7 mouse cellular contexts compared by ENCODE assay signal in the genomic region with DNA sequence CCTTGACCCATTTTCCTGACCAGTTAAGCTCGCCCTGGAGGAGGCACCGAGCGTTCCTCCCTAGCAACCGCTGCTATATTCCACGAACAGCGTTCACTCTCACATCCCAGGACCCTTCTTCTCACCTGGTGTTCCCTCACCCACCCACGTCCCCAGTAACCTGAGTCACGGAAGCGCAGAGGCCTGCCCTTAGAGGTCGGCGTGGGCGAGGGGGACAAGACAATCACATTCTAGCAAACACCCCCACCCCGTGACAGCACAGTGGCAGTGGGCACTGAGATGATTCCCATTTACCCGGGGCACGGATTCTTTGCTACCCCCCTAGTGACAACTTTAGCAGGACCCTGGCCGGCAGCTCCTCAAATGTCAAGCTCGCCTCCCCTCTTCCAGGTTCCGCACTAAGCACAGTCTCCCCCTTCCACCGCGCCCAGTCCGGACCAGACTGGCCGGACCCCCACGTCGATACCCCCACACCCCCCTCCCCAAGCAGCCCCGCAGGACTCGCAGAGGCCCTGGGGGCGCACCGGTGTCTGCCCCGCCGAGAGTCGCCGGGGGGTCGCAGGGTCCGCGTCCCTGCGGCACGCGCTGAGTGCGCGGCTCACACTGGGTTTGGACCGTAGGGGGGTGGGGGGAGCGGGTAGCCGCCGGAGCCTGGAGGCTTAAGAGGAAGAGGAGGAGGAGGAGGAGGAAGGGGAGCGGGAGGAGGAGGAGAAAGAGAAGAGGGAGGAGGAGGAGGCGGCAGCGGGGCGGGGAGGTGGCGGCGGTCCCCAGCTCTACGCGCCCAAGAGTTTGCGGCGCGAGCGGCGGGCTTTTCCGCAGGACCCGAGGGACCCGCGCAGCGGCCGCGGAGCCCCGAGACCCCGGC. TPM values are rescaled to one million over a fixed set of nuclear protein-coding genes. Genes with fewer than 3 reads are reported as not detected.
DNase-seq lines count a peak whose midpoint lies in the region; ATAC-seq and TF ChIP-seq lines count a peak whose summit lies in the region.

A gene (plus strand): TSS at position 735 of the 865 bp plus-strand sequence.

- TF ChIP-seq POLR2A in lung, adult 2 months (IDR thresholded peaks at IDR 0.05; ENCODE audit: borderline replicate concordance, extremely low read depth, low read depth, low read length) = no peak

- peak; percentile 3 for ATAC-seq in heart, postnatal 0 days (ENCODE audit: insufficient read depth, low read depth)
- peak; percentile 39 for ATAC-seq in midbrain, embryonic 16.5 days

- no peak for TF ChIP-seq EP300 in heart, postnatal 0 days (IDR thresholded peaks at IDR 0.05; ENCODE audit: low read depth)

- no peaks in the 10 kb centered on the region for H3K36me3 ChIP-seq in heart, postnatal 0 days (replicated peaks; ENCODE audit: control insufficient read depth, insufficient read depth, low read length)
- no peaks in the 10 kb centered on the region for H3K36me3 ChIP-seq in midbrain, embryonic 16.5 days (ENCODE audit: control insufficient read depth, insufficient read depth, low read length)

- under 1% methylated on average over 65 of the region's 66 CpGs for WGBS in lung, adult 2 months
- under 1% methylated on average over 46 of the region's 66 CpGs for WGBS in heart, postnatal 0 days
- under 1% methylated on average over 42 of the region's 66 CpGs for WGBS in midbrain, embryonic 16.5 days

- H3K27me3 ChIP-seq in heart, postnatal 0 days (ENCODE audit: control insufficient read depth, insufficient read depth, low read length) = no peaks in the 10 kb centered on the region
- H3K27me3 ChIP-seq in midbrain, embryonic 16.5 days (ENCODE audit: control insufficient read depth, insufficient read depth, low read depth, low read length) = peaks cover 27% of the 10 kb centered on the region

- peak within 1 kb of the TSS; percentile 62 for H3K4me3 ChIP-seq in lung, adult 2 months (replicated peaks; ENCODE audit: extremely low read depth, low read depth, low read length)
- peak within 1 kb of the TSS; percentile 68 for H3K4me3 ChIP-seq in heart, postnatal 0 days (ENCODE audit: low read depth, low read length)
- H3K4me3 ChIP-seq in midbrain, embryonic 16.5 days (ENCODE audit: low read depth, low read length) = peak within 1 kb of the TSS; percentile 78

- no peak for DNase-seq in lung, adult 2 months
- no peak for DNase-seq in lung, postnatal 25 days (ENCODE audit: low spot score)
- DNase-seq in embryo, embryonic 10.5 days (ENCODE audit: low spot score) = peak; percentile 39
- no peak for DNase-seq in heart, postnatal 0 days (ENCODE audit: low spot score)
- no peak for DNase-seq in left cerebral cortex, postnatal 14 days (ENCODE audit: low spot score in 2 of 2)
- peak; percentile 53 for DNase-seq in thymus, postnatal 25 days

- no peak for TF ChIP-seq CTCF in lung, adult 2 months (IDR thresholded peaks at IDR 0.05; ENCODE audit: insufficient read depth, low read length)
- TF ChIP-seq CTCF in heart, postnatal 0 days (IDR thresholded peaks at IDR 0.05; ENCODE audit: low read depth) = no peak

- peak within 1 kb of the TSS; percentile 82 for H3K27ac ChIP-seq in heart, postnatal 0 days (ENCODE audit: low read depth)
- 0 out of 2 replicates have a peak within 1 kb of the TSS, but pooled peaks have one; percentile 17 for H3K27ac ChIP-seq in midbrain, embryonic 16.5 days (ENCODE audit: low read length)

- H3K4me1 ChIP-seq in lung, adult 2 months (ENCODE audit: control insufficient read depth, insufficient read depth, low read length) = 0 out of 2 replicates have a peak, but pooled peaks cover 3% of the 10 kb centered on the region
- peaks cover 24% of the 10 kb centered on the region for H3K4me1 ChIP-seq in heart, postnatal 0 days (ENCODE audit: control insufficient read depth, insufficient read depth)
- H3K4me1 ChIP-seq in midbrain, embryonic 16.5 days (ENCODE audit: control insufficient read depth, insufficient read depth, low read length) = peaks cover 21% of the 10 kb centered on the region

- H3K4me2 ChIP-seq in heart, postnatal 0 days (ENCODE audit: low read depth, low read length) = peak within 1 kb of the TSS; percentile 97
- peak within 1 kb of the TSS; percentile 100 for H3K4me2 ChIP-seq in midbrain, embryonic 16.5 days (ENCODE audit: low read length)

- H3K9me3 ChIP-seq in heart, postnatal 0 days (replicated peaks; ENCODE audit: control insufficient read depth, low read length) = no peaks in the 10 kb centered on the region
- no peaks in the 10 kb centered on the region for H3K9me3 ChIP-seq in midbrain, embryonic 16.5 days (replicated peaks; ENCODE audit: control insufficient read depth, low read length, poor library complexity, severe bottlenecking)

- peak within 1 kb of the TSS; percentile 75 for H3K9ac ChIP-seq in heart, postnatal 0 days (replicated peaks; ENCODE audit: low read depth, low read length)
- peak within 1 kb of the TSS; percentile 78 for H3K9ac ChIP-seq in midbrain, embryonic 16.5 days (ENCODE audit: low read depth, low read length)

- intact Hi-C loops in left cerebral cortex, postnatal 14 days (cut with DNase I) = loop anchor here (5.0 to 10.0 kb wide), 3 partner anchors 96 to 181 kb away; no protein-coding TSS in a partner anchor

RNA-seq across cellular contexts. Expression of the gene that starts here (rescaled TPM):
- polyA plus RNA-seq in lung, adult 2 months (2012; rRNA removed) = 4.0 and 9.6 TPM in 2 replicates
- 3.7 and 6.2 TPM in 2 replicates for total RNA-seq in heart, postnatal 0 days (2014; rRNA removed; ENCODE audit: low replicate concordance)
- 2.9 and 3.5 TPM in 2 replicates for polyA plus RNA-seq in heart, postnatal 0 days (2015; fragmentation: Nextera tagmentation; extraction: Ambion mirVana)
- total RNA-seq in left cerebral cortex, postnatal 14 days (2021) = 10 to 100 TPM; 52.9 to 54.5 TPM
- 0.54 and 0.71 TPM in 2 replicates for polyA plus RNA-seq in midbrain, embryonic 16.5 days (2015; fragmentation: Nextera tagmentation; extraction: Ambion mirVana)

Comparison
In these comparisons a context has a peak if more than half of its experiments do, and no peak if none do; other contexts are left out.
1. Peak in ATAC-seq, H3K4me3 ChIP-seq, H3K27ac ChIP-seq, H3K9ac ChIP-seq and H3K4me2 ChIP-seq in midbrain, embryonic 16.5 days; RNA of the gene not detected or under 1 TPM.
2. DNase-seq: peak in embryo, embryonic 10.5 days (single experiment) and thymus, postnatal 25 days (single experiment); none in lung, adult 2 months (single experiment), lung, postnatal 25 days (single experiment), heart, postnatal 0 days (single experiment) and left cerebral cortex, postnatal 14 days (0 of 2).
3. Peak in every context shown above with its lines, with median percentiles within 50 percentile points of each other: H3K4me3 ChIP-seq.